Mouse (Mus musculus): Measurements from ENCODE around the gene Prodh2.

- TF ChIP-seq POLR2A (IDR thresholded peaks at IDR 0.05; ENCODE audit: insufficient read depth, low read depth, low read length) (no peak), CTCF (IDR thresholded peaks at IDR 0.05; ENCODE audit: insufficient read depth, low read depth, low read length) (no peak)
These were observed 33.9 kb upstream of the Prodh2 start for GRCm38 (mm10) chr7:30459484-30459883.

Data from olfactory bulb, adult 2 months (tissue).